Mouse (Mus musculus) erythroblast, embryonic 14.5 days (primary cell): ENCODE data around the gene Flna. TPM values are rescaled to one million over a fixed set of nuclear protein-coding genes. Genes with fewer than 3 reads are reported as not detected.
A peak's percentile ranks its signal among the peaks of the same experiment; 100 is the strongest.

Experiments
- H3K27me3 ChIP-seq: 2 replicates; pipeline ENCODE4 v1.6.1; 2012; ENCODE audit warnings: inconsistent platforms; ENCODE audit not compliant: control insufficient read depth
- H3K36me3 ChIP-seq: 2 replicates; pipeline ENCODE4 v1.6.1; 2012; ENCODE audit warnings: mild to moderate bottlenecking, inconsistent platforms; ENCODE audit not compliant: control insufficient read depth
- H3K4me1 ChIP-seq: 2 replicates; pipeline ENCODE4 v1.6.1; 2012; ENCODE audit warnings: inconsistent platforms; ENCODE audit not compliant: control insufficient read depth
- H3K4me3 ChIP-seq: replicated peaks from 2 replicates; pipeline ENCODE3; 2012; ENCODE audit warnings: moderate library complexity, mild to moderate bottlenecking, inconsistent platforms
- H3K9me3 ChIP-seq: 2 replicates; pipeline ENCODE4 v1.6.1; 2012; ENCODE audit warnings: low read length, inconsistent platforms, mixed read lengths; ENCODE audit not compliant: control insufficient read depth
- GATA1 ChIP-seq: IDR thresholded peaks from 2 replicates; pipeline ENCODE4 v1.6.1; 2012; ENCODE audit warnings: low read length, inconsistent platforms, mixed read lengths
- TAL1 ChIP-seq: IDR thresholded peaks from 3 replicates; pipeline ENCODE4 v1.6.1; 2012; ENCODE audit warnings: low read length, inconsistent platforms, mixed read lengths
- polyA plus RNA-seq: library from polyadenylated mRNA; stranded (reverse); fragments of >175 nt; gene quantifications from 2 replicates; pipeline ENCODE4 v1.2.3, GENCODE M21; 2012

The Flna gene
- polyA plus RNA-seq, 1 experiment: 0.87 TPM

GRCm38 (mm10) chrX:74254153-74254887 is 4.7 kb upstream of the Flna start, which contains the start of gene Emd:
Gene Emd (plus strand): TSS chrX:74254687.
- Histone ChIP-seq H3K36me3 (peaks cover 26% of the 10 kb centered on the region), H3K9me3 (peaks cover 5% of the 10 kb centered on the region; the same call in 1 of the 2 replicates), H3K4me1 (peaks cover 23% of the 10 kb centered on the region), H3K4me3 (peak within 1 kb of the TSS; percentile 90), H3K27me3 (peaks cover 12% of the 10 kb centered on the region)
- no peak for TF ChIP-seq TAL1
- no peak for TF ChIP-seq GATA1

- no peak for TF ChIP-seq TAL1
- no peak for TF ChIP-seq GATA1
- no peak overlapping the region for H3K4me3 ChIP-seq
- peaks cover 5% of the 10 kb centered on the region for H3K9me3 ChIP-seq
- peaks cover 45% of the 10 kb centered on the region for H3K4me1 ChIP-seq
- peaks cover 19% of the 10 kb centered on the region for H3K27me3 ChIP-seq
- H3K36me3 ChIP-seq: no peaks in the 10 kb centered on the region
Measured at GRCm38 (mm10) chrX:74248651-74249050, 969 bp downstream of the Flna start.

GRCm38 (mm10) chrX:74246693-74247092 is 2.9 kb downstream of the Flna start:
- Histone ChIP-seq H3K27me3 (peaks cover 19% of the 10 kb centered on the region), H3K9me3 (peaks cover 5% of the 10 kb centered on the region), H3K36me3 (peaks cover 2% of the 10 kb centered on the region), H3K4me3 (peak overlapping the region; percentile 68), H3K4me1 (peaks cover 52% of the 10 kb centered on the region)
- TF ChIP-seq GATA1 (no peak), TAL1 (no peak)

- H3K27me3 ChIP-seq: peaks cover 19% of the 10 kb centered on the region
- H3K9me3 ChIP-seq: peaks cover 5% of the 10 kb centered on the region
- H3K36me3 ChIP-seq: peaks cover 4% of the 10 kb centered on the region
- peak overlapping the region; percentile 68 for H3K4me3 ChIP-seq
- H3K4me1 ChIP-seq: peaks cover 52% of the 10 kb centered on the region
- TF ChIP-seq GATA1 (no peak), TAL1 (no peak)
Measured at GRCm38 (mm10) chrX:74246213-74246681, 3.4 kb downstream of the Flna start.

- peaks cover 5% of the 10 kb centered on the region for H3K9me3 ChIP-seq
- no peak for TF ChIP-seq TAL1
- TF ChIP-seq GATA1: no peak
- peaks cover 7% of the 10 kb centered on the region for H3K36me3 ChIP-seq
- peaks cover 17% of the 10 kb centered on the region for H3K27me3 ChIP-seq
- H3K4me1 ChIP-seq: peaks cover 52% of the 10 kb centered on the region
- H3K4me3 ChIP-seq: peak overlapping the region; percentile 68
Measured at GRCm38 (mm10) chrX:74245687-74246086, 3.9 kb downstream of the Flna start.

GRCm38 (mm10) chrX:74245107-74245506 is 4.5 kb downstream of the Flna start:
- Histone ChIP-seq H3K27me3 (peaks cover 14% of the 10 kb centered on the region), H3K4me3 (peak overlapping the region; percentile 10), H3K4me1 (peaks cover 52% of the 10 kb centered on the region), H3K9me3 (peaks cover 5% of the 10 kb centered on the region), H3K36me3 (peaks cover 7% of the 10 kb centered on the region)
- no peak for TF ChIP-seq TAL1
- no peak for TF ChIP-seq GATA1

GRCm38 (mm10) chrX:74244614-74245083 is 5.0 kb downstream of the Flna start:
- Histone ChIP-seq H3K4me1 (peaks cover 49% of the 10 kb centered on the region), H3K4me3 (no peak overlapping the region), H3K36me3 (peaks cover 10% of the 10 kb centered on the region), H3K9me3 (peaks cover 5% of the 10 kb centered on the region), H3K27me3 (peaks cover 10% of the 10 kb centered on the region)
- TF ChIP-seq TAL1: no peak
- TF ChIP-seq GATA1: no peak

- peaks cover 13% of the 10 kb centered on the region for H3K36me3 ChIP-seq
- H3K4me1 ChIP-seq: peaks cover 41% of the 10 kb centered on the region
- peaks cover 5% of the 10 kb centered on the region for H3K9me3 ChIP-seq
- TF ChIP-seq TAL1 (no peak), GATA1 (no peak)
- H3K4me3 ChIP-seq: peak overlapping the region; percentile 7
- peaks cover 5% of the 10 kb centered on the region; the same call in 1 of the 2 replicates for H3K27me3 ChIP-seq
Measured at GRCm38 (mm10) chrX:74243807-74244206, 5.8 kb downstream of the Flna start.

- TF ChIP-seq GATA1 (no peak), TAL1 (no peak)
- H3K9me3 ChIP-seq: peaks cover 5% of the 10 kb centered on the region
- peaks cover 5% of the 10 kb centered on the region; the same call in 1 of the 2 replicates for H3K27me3 ChIP-seq
- peaks cover 13% of the 10 kb centered on the region for H3K36me3 ChIP-seq
- no peak overlapping the region for H3K4me3 ChIP-seq
- H3K4me1 ChIP-seq: peaks cover 40% of the 10 kb centered on the region
Measured at GRCm38 (mm10) chrX:74243396-74243795, 6.2 kb downstream of the Flna start.
